Mouse (Mus musculus) spleen, adult 2 months (tissue): ENCODE measurements around the gene Gab1. TPM values are rescaled to one million over a fixed set of nuclear protein-coding genes. Genes with fewer than 3 reads are reported as not detected.

ENCODE experiments used
- DNase-seq, 2 experiments: peaks; one replicate each; pipeline versions ENCODE4 v3.0.0 to v3.0.0-alpha.2; 2012 to 2021; ENCODE audit warnings: low spot score in 2 of 2, low read depth in 1 of 2
- H3K27ac ChIP-seq: fragments of 200-500 bp; 2 replicates; pipeline ENCODE4 v1.5.1; 2012; ENCODE audit warnings: low read length, inconsistent platforms; ENCODE audit not compliant: insufficient read depth
- H3K27me3 ChIP-seq: fragments of 200-500 bp; 2 replicates; pipeline ENCODE4 v1.6.1; 2012; ENCODE audit warnings: mild to moderate bottlenecking, moderate library complexity, low read length, inconsistent platforms; ENCODE audit not compliant: control insufficient read depth, insufficient read depth
- H3K36me3 ChIP-seq: fragments of 200-500 bp; 2 replicates; pipeline ENCODE4 v1.6.1; 2012; ENCODE audit warnings: mild to moderate bottlenecking, low read length, inconsistent platforms; ENCODE audit not compliant: control insufficient read depth, insufficient read depth
- H3K4me1 ChIP-seq: fragments of 200-500 bp; 2 replicates; pipeline ENCODE4 v1.6.1; 2011; ENCODE audit warnings: inconsistent platforms; ENCODE audit not compliant: control insufficient read depth, insufficient read depth, insufficient read length
- H3K4me3 ChIP-seq: fragments of 200-500 bp; 2 replicates; pipeline ENCODE4 v1.5.1; 2011; ENCODE audit warnings: mild to moderate bottlenecking, inconsistent platforms; ENCODE audit not compliant: insufficient read depth, insufficient read length; ENCODE audit errors: extremely low read depth
- CTCF ChIP-seq: fragments of 200-500 bp; IDR thresholded peaks from 2 replicates; pipeline ENCODE4 v1.5.1; 2011; ENCODE audit warnings: mild to moderate bottlenecking, inconsistent platforms; ENCODE audit not compliant: insufficient read depth, insufficient read length, insufficient replicate concordance; ENCODE audit errors: extremely low read depth
- POLR2A ChIP-seq: fragments of 200-500 bp; IDR thresholded peaks from 2 replicates; pipeline ENCODE4 v1.6.1; 2011; ENCODE audit warnings: low read depth, low read length, inconsistent platforms
- WGBS: fragments of 180-500 bp; shearing (Covaris S2); methylation state at CpG from one replicate; pipeline ENCODE4 v1.1.7; 2018; 5-methylcytosine and 5-hydroxymethylcytosine counted together
- polyA plus RNA-seq: library from polyadenylated mRNA; depleted of rRNA; stranded (reverse); fragments of >200 nt; gene quantifications from 2 replicates; pipeline ENCODE4 v1.2.3, GENCODE M21; 2012

Gene Gab1
- polyA plus RNA-seq, 1 experiment = 4.4 TPM

GRCm38 (mm10) chr8:80835401-80835800 lies 44.9 kb downstream of the Gab1 start:
- Histone ChIP-seq H3K36me3 (no peaks in the 10 kb centered on the region), H3K27me3 (no peaks in the 10 kb centered on the region), H3K4me1 (no peaks in the 10 kb centered on the region), H3K27ac (no peak overlapping the region), H3K4me3 (no peak overlapping the region)
- WGBS = 95% methylated on average over 6 of the region's 6 CpGs
- no peak for TF ChIP-seq POLR2A
- no peak for TF ChIP-seq CTCF
- DNase-seq = no peak

- H3K36me3 ChIP-seq = no peaks in the 10 kb centered on the region
- 65% methylated on average over 4 of the region's 4 CpGs for whole genome bisulfite sequencing
- TF ChIP-seq CTCF = no peak
- TF ChIP-seq POLR2A = no peak
- H3K27ac ChIP-seq = no peak overlapping the region
- H3K4me3 ChIP-seq = no peak overlapping the region
- H3K4me1 ChIP-seq = no peaks in the 10 kb centered on the region
- H3K27me3 ChIP-seq = no peaks in the 10 kb centered on the region
- DNase-seq = no peak
These were observed 45.9 kb downstream of the Gab1 start for GRCm38 (mm10) chr8:80834443-80834842.

- H3K4me3 ChIP-seq = no peak overlapping the region
These were observed 47.8 kb downstream of the Gab1 start for GRCm38 (mm10) chr8:80832534-80832933.

GRCm38 (mm10) chr8:80831876-80832524 lies 48.3 kb downstream of the Gab1 start:
- Histone ChIP-seq H3K27me3 (no peaks in the 10 kb centered on the region), H3K36me3 (no peaks in the 10 kb centered on the region), H3K27ac (no peak overlapping the region), H3K4me3 (no peak overlapping the region), H3K4me1 (no peaks in the 10 kb centered on the region)
- no peak for TF ChIP-seq POLR2A
- TF ChIP-seq CTCF = no peak
- WGBS = 93% methylated on average over 5 of the region's 5 CpGs
- DNase-seq = no peak

More at GRCm38 (mm10) chr8:80832534-80832933, 47.8 kb downstream of the Gab1 start:
- Histone ChIP-seq H3K27me3 (no peaks in the 10 kb centered on the region), H3K36me3 (no peaks in the 10 kb centered on the region), H3K27ac (no peak overlapping the region), H3K4me1 (no peaks in the 10 kb centered on the region)
- DNase-seq = no peak
- no peak for TF ChIP-seq CTCF
- TF ChIP-seq POLR2A = no peak

- no peak for DNase-seq
- no peak overlapping the region for H3K27ac ChIP-seq
- H3K27me3 ChIP-seq = no peaks in the 10 kb centered on the region
- no peak overlapping the region for H3K4me3 ChIP-seq
- 87% methylated on average over 11 of the region's 11 CpGs for WGBS
- TF ChIP-seq POLR2A (no peak), CTCF (no peak)
- H3K4me1 ChIP-seq = no peaks in the 10 kb centered on the region
- H3K36me3 ChIP-seq = no peaks in the 10 kb centered on the region
These were observed 49.4 kb downstream of the Gab1 start for GRCm38 (mm10) chr8:80830724-80831566.

- Histone ChIP-seq H3K27me3 (no peaks in the 10 kb centered on the region), H3K27ac (no peak overlapping the region), H3K4me3 (no peak overlapping the region), H3K36me3 (no peaks in the 10 kb centered on the region), H3K4me1 (no peaks in the 10 kb centered on the region)
- WGBS = 92% methylated on average over 7 of the region's 7 CpGs
- no peak for DNase-seq
- TF ChIP-seq POLR2A (no peak), CTCF (no peak)
These were observed 50.2 kb downstream of the Gab1 start for GRCm38 (mm10) chr8:80830141-80830540.

GRCm38 (mm10) chr8:80826996-80827395 lies 53.3 kb downstream of the Gab1 start:
- WGBS = 58% methylated on average over 7 of the region's 7 CpGs
- TF ChIP-seq CTCF (no peak), POLR2A (no peak)
- no peaks in the 10 kb centered on the region for H3K4me1 ChIP-seq
- no peak overlapping the region for H3K27ac ChIP-seq
- H3K4me3 ChIP-seq = no peak overlapping the region
- no peaks in the 10 kb centered on the region for H3K36me3 ChIP-seq
- DNase-seq = no peak
- H3K27me3 ChIP-seq = no peaks in the 10 kb centered on the region
